Mouse (Mus musculus): Measurements from ENCODE around the gene Dbp.
A peak's percentile ranks its signal among the peaks of the same experiment; 100 is the strongest.

The Dbp gene

DNA sequence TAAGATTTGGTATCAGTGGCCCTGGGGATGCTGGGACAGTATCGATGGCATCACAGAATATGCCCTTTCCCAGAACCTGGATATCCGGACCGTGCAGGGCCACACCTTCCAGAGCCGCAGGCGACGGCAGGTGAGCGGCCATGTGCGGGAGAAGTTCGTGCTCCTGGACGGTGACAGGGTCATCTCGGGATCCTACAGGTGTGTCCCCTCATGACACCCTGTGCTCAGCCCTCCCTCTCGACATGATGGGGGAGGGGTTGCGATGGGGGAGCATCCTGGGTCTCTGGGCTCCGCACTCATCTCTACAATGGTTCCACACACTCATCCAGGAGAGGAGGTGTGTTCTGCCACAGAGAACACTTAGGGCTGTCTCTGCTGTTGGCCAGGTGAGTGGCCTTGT, 18.9 kb downstream of the Dbp start:
- no peak for DNase-seq (ENCODE audit: low spot score in 2 of 2)

- no peak for DNase-seq (ENCODE audit: low spot score in 2 of 2)
Measured at GRCm38 (mm10) chr7:45725151-45725550, 20.3 kb downstream of the Dbp start.

DNA sequence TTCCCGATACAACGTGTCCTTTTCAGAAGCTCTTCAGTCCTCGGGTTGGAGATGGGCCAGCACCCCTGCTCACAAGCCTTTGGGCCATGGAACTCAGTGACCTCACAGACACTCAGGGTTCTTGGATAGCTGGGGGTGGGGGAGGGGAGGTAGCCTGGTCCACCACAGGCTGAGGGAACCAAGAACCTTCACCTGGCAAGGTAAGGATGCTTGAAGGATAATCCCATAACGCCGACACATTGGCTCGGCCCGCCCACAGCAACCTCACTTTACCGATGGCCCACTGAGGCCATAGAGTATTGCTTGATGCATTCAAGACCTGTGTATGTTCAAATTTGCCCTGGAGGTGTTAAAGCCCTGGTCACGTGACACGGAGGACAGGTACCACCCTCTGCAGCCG, 20.8 kb downstream of the Dbp start, which contains the start of gene Spaca4:
Gene Spaca4, minus strand, starts transcription at position 101 of the 400 bp plus-strand sequence.
- DNase-seq (ENCODE audit: low spot score in 2 of 2): no peak

DNA sequence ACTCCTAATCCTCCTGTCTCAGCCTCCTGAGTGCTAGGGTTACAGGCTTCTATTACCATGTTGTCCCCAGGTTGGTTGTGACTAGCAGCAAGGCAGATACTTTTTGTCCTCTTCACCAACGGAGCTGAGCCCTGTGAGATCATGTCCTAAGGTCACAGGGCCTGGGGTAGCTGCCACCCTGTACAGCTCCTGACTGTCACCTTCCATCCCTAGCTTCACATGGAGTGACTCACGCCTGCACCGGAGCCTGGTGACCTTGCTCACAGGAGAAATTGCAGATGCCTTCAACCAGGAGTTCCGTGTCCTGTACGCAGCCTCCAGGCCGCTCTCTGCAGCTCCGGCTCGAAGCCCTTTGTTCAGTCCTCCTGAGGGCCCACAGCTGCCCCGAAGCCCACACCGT, 21.5 kb downstream of the Dbp start:
- no peak for DNase-seq (ENCODE audit: low spot score in 2 of 2)

DNA sequence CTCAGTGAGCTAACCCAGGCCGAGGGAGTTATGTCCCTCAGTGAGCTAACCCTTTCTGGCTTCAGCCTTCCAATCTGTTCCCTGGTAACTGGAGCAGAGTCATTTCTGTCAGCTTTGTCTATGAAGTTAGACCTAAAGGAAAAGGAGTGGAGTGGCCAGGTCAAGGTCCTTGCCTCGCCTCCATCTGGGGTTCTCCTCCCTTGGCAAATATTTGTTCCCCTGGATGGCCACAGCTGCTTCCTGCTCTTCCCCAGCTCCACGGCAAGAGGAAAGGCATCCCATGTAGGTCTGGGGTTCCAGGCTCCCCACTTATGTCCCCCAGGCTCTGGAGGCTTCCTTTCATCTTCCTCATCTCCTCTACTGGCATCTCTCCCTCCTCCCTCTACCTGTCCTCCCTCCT, 22.7 kb downstream of the Dbp start:
- DNase-seq (ENCODE audit: low spot score in 2 of 2): no peak

DNA sequence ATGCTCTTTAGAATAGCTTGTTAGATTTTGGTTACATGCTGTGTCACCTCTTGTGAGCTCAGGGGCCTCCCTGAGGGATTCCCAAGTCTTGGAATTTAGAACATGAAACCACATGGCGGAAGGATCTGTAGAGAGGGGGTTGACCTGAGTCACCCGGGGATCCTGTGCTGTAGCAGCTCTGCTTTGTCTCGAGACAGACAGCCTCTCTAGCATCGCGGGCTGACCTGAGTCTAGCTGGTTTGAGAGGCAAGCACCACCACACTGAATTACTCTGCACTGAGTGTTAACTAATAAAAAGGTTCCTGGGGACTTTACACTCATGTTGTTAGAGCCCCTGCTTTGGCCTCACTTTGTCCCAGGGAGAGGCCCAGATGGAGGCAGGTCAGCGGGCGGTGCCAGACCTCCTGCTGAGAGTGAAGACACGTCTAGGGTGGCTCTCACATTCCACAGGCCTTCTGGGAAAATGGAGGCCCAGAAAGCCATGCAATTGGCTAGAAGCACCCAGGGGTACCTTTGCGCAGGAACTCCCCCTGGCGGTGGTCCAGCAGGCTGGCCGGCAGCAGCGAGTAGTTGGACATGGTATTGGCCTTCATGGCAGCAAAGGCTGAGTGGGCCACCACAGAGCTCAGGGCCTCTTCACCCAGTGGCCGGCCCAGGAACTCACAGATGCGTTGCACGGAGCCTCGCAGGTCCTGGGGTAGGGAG, 26.0 kb downstream of the Dbp start:
- no peak for DNase-seq (ENCODE audit: low spot score in 2 of 2)

- DNase-seq (ENCODE audit: low spot score in 2 of 2): no peak
Measured at GRCm38 (mm10) chr7:45733477-45733876, 28.6 kb downstream of the Dbp start.

DNA sequence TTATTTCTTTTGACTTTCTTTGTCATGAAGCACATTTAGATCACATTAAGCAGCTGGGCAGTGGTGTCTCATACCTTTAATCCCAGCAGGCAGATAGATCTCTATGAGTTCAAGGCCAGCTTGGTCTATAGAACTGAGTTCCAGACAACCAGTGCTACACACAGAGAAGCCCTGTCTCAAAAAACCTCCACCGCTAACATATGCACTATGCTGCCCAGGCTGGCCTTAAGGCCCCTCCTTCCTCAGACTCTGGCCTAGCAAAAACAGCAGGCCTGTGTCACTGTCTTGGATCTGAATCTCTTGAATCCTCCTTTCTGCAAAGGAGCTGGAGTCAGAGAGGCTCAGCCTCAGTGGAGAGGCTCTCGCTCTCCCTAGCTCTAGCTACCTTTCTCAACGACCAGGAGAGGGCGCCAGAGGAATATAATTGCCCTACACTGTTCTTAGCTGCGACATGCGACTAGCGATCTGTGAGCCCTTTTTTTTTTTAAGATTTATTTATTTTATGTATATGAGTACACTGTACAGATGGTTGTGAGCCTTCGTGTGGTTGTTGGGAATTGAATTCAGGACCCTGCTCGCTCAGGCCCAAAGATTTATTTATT, 34.4 kb downstream of the Dbp start:
- DNase-seq (ENCODE audit: low spot score in 2 of 2): peak; percentile 62 to 66

- DNase-seq (ENCODE audit: low spot score in 2 of 2): no peak
Measured at GRCm38 (mm10) chr7:45739820-45740219, 34.9 kb downstream of the Dbp start.

- no peak for DNase-seq (ENCODE audit: low spot score in 2 of 2)
Measured at GRCm38 (mm10) chr7:45741308-45741707, 36.4 kb downstream of the Dbp start.

DNA sequence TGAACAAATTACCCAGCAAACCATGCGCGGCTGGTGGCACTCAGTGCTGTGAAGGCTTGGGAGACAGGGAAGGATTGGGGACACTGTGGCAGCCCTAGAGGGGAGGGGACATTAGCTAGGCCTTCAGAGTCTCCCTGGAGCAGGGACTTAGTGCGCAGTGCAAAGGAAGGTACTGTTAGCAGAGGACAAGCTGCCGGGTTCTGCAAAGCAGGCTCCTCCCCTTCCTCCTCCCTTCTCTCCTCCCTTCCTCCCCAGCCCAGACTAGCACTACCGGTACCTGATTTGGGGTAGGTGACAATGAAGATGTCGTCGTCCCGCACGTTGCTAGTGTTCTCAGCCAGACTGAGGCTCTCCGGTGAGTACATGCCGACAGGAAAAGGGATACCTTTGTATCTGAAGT, 36.9 kb downstream of the Dbp start:
- peak in 1 of 2 experiments; percentile 28 for DNase-seq (ENCODE audit: low spot score in 2 of 2)

DNA sequence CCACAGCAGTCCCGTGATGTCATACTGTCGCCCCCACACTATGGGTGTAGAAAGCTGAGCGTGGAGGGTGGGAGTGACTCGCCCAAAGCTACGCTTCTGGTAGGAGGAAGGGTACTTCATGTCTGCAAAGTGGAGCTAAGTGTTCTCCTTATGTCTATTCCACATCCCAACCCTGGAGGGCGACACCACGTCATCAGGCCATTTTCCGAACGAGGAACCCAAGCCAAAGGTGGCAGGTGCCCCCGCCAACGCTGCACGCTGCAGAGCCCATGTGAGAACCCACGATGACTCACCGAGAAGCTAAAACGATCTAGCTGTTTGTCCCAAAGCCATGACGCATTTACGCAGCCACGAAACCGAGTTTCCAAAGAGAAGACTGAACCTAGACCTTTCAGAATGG, 37.5 kb downstream of the Dbp start:
- DNase-seq (ENCODE audit: low spot score in 2 of 2): peak; percentile 83 to 84

- DNase-seq (ENCODE audit: low spot score in 2 of 2): peak; percentile 43 to 60
Measured at GRCm38 (mm10) chr7:45744387-45744786, 39.5 kb downstream of the Dbp start.

DNA sequence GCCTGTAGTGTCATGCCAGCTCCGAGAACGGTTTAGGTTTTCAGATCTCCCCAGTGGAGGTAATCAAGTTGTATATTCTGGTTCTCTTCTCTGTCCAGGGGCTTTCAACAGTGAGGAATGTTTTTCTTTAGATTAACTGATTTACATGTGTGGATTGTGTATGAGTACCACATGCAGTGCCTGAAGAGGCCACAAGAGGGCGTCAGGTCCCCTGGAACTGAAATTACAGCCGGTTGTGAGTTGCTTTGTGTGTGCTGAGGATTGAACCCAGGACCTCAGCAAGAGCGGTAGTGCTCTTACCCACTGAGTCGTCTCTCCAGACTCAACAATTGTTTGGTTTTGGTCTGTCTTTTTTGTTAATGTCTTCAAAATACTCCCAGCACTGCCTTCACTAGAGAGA, 41.6 kb downstream of the Dbp start:
- DNase-seq (ENCODE audit: low spot score in 2 of 2): no peak

- DNase-seq (ENCODE audit: low spot score in 2 of 2): no peak
Measured at GRCm38 (mm10) chr7:45747450-45747849, 42.6 kb downstream of the Dbp start.

DNA sequence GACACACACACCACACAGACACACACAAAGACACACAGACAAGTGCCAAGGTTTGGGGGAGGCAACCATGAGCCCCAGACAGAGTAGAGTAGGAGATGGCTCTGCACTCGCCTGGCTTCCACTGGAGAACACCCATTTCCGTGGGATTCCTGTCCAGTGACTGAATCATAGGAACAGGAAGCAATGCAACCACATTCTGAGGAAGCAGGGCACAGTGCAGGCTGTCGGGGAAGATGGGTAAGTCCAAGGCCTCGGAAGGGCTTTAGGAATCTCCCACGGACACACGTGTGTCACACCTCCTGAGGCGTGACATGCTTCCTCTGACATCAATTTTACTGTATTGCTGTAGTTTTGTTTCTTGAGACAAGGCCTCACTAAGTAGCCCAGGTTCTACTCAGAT, 43.2 kb downstream of the Dbp start:
- DNase-seq (ENCODE audit: low spot score in 2 of 2): no peak

- DNase-seq (ENCODE audit: low spot score in 2 of 2): no peak
Measured at GRCm38 (mm10) chr7:45749401-45749800, 44.5 kb downstream of the Dbp start.

GRCm38 (mm10) chr7:45750162-45750561, 45.3 kb downstream of the Dbp start:
- no peak for DNase-seq (ENCODE audit: low spot score in 2 of 2)

DNA sequence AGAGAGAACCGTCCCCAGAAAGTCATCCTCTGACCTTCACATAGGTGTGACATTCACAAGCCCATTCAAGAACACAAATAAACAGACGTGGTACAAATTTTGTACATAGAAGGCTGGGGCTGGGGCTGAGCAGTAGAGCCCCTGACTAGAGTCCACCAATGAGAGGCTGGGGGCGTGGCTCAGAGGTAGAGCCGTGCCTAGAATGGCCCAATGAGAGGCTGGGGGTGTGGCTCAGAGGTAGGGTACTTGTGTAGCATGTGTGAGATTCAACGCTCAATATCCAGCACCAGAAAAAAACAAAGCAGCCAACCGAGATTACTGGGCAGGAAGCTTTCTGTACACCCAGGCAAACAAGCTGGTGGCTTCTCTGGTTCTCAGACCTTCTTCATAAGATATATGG, 50.8 kb downstream of the Dbp start:
- no peak for DNase-seq (ENCODE audit: low spot score in 2 of 2)

GRCm38 (mm10) chr7:45759400-45759799, 54.5 kb downstream of the Dbp start:
- DNase-seq (ENCODE audit: low spot score in 2 of 2): no peak

Measured in right cerebral cortex, postnatal 36 days (tissue).